Mouse (Mus musculus): ENCODE measurements around the gene Gabrb2. TPM values are rescaled to one million over a fixed set of nuclear protein-coding genes. Genes with fewer than 3 reads are reported as not detected.
A peak's percentile ranks its signal among the peaks of the same experiment; 100 is the strongest.

Gene Gabrb2
- polyA plus RNA-seq (2012; rRNA removed) = 35.8 and 39.5 TPM in 2 replicates

DNA sequence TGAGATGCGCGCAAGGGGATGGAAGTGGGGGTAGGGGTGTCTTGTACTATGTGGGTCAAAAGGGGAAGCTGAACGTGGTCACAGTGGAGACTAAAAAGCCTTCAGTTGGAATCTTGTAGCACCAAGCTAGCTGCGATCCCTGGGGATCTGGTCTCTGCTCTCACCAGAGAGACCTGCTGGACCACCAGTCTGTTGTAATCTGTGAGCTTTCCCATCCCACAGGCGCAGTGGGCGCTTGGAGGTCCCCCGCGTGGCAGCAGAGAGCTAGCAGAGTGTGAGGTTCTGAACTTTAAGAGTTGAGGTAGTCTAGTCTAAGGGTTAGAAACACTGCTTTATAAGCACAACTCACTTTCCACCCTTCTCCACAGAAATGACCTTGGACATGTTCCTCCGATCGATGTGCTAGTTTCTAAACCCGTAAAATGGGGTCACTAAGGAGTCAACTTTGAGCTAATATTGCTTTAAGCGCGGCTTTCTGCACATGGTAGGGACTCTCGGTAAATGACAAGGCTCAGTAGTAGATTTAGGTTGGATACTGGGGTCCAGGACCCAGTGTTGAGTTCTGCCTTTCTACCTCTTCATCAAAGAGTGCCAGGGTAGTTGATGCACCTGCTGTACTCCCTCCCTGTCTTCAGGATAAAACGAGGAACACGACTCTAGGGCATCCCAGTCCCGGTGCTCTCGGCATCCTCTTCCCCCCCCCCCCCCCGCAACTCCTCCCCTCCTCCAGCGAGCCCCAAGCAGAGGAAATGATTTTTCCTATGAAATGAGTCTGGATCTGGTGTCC, at the start of gene Gabrb2:
Gene Gabrb2, plus strand, starts transcription at position 762 of the 787 bp plus-strand sequence.
- no peak for DNase-seq (ENCODE audit: extremely low spot score in 1 of 2, low spot score in 1 of 2)

- no peak for DNase-seq (ENCODE audit: extremely low spot score in 1 of 2, low spot score in 1 of 2)
Measured at GRCm38 (mm10) chr11:42378983-42379382, 40.6 kb upstream of the Gabrb2 start.

DNA sequence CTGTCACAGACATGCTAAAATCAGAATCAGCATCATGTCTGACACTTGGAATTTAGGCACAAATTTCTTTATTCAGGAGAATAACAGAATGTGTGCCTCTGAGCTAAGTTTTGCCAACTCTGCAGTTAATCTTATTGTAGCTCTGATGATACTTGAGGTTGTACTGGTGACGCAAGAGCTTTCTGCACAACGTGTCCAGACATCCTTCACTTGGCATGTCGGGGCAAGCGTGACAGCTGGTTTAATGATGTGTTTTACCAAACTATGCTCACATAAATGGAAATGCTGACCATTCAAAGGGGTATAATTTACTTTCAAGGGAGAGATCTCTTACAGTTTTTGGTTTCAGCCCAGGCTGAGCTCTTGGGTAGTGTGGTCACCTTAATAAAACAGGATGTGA, 33.1 kb upstream of the Gabrb2 start:
- DNase-seq (ENCODE audit: extremely low spot score in 1 of 2, low spot score in 1 of 2) = no peak

DNA sequence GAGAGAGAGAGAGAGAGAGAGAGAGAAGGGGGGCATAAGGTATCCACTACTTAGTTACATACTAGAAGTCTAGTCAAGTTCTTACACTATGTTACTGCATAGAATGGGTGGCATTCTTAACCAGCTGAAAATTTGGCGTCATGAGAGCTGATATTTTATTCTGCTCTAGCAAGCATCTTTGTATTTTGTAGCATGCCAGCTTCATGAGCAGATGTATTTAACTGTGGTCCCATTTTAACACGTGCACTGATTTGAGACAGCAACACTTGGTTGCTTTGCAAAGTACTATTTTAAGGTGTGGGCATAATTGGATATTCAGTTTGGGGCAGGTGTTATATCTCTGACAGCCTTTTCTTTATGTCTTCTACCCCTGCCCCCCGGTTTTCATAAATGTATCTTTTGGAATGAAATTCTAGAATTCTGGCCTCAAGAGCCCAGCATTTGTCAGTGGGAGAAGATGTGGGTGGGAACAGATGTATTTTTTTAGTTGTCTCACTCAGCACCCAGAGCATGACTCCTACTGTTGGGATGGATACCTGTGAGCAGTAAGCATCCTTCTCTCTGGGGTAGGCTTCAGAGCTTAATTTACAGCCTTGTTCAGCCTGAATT, 28.8 kb upstream of the Gabrb2 start:
- peak; percentile 66 to 76 for DNase-seq (ENCODE audit: extremely low spot score in 1 of 2, low spot score in 1 of 2)

GRCm38 (mm10) chr11:42393451-42393850, 26.1 kb upstream of the Gabrb2 start:
- DNase-seq (ENCODE audit: extremely low spot score in 1 of 2, low spot score in 1 of 2) = no peak

GRCm38 (mm10) chr11:42419791-42420633, 455 bp downstream of the Gabrb2 start:
- peak; percentile 44 to 66 for DNase-seq (ENCODE audit: extremely low spot score in 1 of 2, low spot score in 1 of 2)

- DNase-seq (ENCODE audit: extremely low spot score in 1 of 2, low spot score in 1 of 2) = peak in 1 of 2 experiments; percentile 78
Measured at GRCm38 (mm10) chr11:42420634-42421470, 1.3 kb downstream of the Gabrb2 start.

- peak; percentile 36 to 74 for DNase-seq (ENCODE audit: extremely low spot score in 1 of 2, low spot score in 1 of 2)
Measured at GRCm38 (mm10) chr11:42423231-42423630, 3.7 kb downstream of the Gabrb2 start.

DNA sequence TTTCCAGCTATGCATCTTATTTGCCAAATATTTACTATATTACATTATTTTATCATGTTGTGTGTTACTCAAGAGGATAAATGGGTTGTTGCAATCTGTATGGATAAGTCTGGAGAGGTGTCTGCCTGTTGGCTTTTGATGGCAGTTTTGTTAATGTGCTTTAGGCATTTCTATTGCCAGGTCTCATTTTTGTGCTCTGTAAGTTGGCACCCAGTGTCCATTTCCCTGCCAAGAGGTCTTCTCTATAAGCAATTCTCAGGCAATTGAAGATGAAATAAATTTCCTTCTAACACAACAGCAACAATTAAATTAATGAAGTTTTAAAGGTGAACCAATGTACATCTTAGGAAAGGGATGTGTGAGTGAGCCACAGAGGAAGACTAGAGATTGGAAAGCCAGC, 11.9 kb downstream of the Gabrb2 start:
- DNase-seq (ENCODE audit: extremely low spot score in 1 of 2, low spot score in 1 of 2) = no peak

- DNase-seq (ENCODE audit: extremely low spot score in 1 of 2, low spot score in 1 of 2) = peak in 1 of 2 experiments; percentile 44
Measured at GRCm38 (mm10) chr11:42438978-42439377, 19.4 kb downstream of the Gabrb2 start.

DNA sequence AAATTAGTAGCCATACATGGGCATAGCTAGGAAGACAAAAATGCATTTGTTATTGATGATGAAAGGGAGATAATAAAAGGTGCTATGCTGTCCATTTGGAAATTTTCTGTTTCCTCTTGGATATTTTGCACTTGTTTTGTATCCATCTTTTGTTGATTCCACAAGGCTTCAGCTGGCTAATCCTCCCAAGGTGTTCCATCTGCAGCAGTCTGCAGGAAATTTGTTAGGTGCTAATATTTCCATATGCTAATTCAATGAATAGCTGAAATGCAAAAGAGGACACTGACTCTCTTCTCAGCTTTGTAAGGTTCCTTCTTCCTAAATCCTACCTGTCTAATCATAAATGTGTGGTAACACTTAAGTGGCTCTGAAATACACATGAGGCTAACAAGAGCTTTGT, 24.1 kb downstream of the Gabrb2 start:
- no peak for DNase-seq (ENCODE audit: extremely low spot score in 1 of 2, low spot score in 1 of 2)

DNA sequence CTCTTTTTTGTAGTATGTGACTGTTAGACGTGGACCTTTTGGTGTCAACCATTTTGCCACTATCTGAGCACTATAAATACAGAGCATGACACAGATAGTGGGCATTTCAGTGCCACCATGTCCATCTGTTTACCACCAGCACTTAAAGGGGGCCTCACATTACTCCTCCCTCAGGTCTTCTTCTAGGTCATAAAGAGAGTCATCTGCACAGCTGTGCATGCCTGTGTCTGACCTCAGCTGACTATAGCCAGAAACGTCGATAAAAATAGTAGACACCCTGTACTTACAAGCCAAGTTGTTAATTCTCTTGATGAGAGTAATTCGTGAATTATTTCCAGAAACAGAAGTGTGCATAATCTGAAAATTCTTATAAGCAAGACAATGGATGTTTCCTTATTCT, 29.4 kb downstream of the Gabrb2 start:
- no peak for DNase-seq (ENCODE audit: extremely low spot score in 1 of 2, low spot score in 1 of 2)

- DNase-seq (ENCODE audit: extremely low spot score in 1 of 2, low spot score in 1 of 2) = peak in 1 of 2 experiments; percentile 22
Measured at GRCm38 (mm10) chr11:42464136-42464535, 44.6 kb downstream of the Gabrb2 start.

DNA sequence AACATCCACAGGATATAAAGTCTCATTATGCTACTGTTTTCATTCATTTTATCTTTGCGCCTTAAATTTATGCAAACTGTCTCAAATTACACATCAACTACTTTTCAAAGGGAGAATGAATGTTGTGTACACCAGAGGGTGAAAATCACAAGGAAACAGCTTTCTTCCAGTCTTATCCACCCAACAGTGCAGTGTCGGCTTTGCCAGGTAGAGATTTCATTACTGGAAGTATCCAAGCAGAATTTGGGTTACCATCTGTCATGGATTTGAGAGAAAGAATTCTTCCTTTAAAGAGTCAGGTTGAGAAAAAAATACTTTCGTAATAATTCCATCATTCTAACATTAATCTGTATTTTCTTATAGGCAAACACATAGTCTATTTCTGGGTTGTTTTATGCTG, 48.8 kb downstream of the Gabrb2 start:
- DNase-seq (ENCODE audit: extremely low spot score in 1 of 2, low spot score in 1 of 2) = peak in 1 of 2 experiments; percentile 46

GRCm38 (mm10) chr11:42474523-42474922, 55.0 kb downstream of the Gabrb2 start:
- DNase-seq (ENCODE audit: extremely low spot score in 1 of 2, low spot score in 1 of 2) = no peak

DNA sequence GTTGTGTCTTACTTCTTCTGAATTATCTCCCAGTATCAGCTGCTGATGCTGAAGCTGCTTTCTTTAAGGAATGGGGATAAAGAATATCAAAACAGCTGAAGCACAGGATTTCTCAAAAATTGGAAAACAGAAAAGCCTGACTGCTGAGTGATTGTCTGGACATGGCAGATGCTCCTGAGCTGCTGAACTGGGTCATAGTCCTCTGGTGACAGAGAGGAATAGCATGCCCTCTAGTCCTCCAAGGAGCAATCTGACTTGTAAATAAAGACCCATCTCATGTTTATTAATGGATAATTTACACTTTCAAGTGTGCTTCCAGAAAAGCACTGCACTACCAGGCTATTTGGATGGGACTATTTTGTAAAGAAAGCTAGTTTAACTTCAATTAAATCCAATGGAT, 68.1 kb downstream of the Gabrb2 start:
- DNase-seq (ENCODE audit: extremely low spot score in 1 of 2, low spot score in 1 of 2) = no peak

DNA sequence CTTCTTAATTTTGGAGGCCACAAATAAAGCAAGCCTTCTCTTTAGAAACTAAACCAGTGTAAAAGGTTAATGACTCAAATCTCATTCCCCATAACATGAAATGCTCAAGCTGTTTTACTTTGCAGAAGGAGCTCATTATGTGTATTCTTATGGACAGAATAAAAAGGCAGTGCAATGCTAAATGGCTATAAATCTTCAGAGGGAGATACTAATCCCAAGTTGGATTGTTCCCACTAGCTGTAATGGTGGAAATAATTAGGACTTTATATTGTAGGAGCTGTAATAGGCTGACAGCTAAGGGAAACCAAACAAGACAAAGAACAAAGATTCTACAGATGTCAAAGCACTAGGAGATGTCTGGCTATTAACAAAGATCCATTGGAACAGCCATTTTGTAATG, 81.6 kb downstream of the Gabrb2 start:
- no peak for DNase-seq (ENCODE audit: extremely low spot score in 1 of 2, low spot score in 1 of 2)

DNA sequence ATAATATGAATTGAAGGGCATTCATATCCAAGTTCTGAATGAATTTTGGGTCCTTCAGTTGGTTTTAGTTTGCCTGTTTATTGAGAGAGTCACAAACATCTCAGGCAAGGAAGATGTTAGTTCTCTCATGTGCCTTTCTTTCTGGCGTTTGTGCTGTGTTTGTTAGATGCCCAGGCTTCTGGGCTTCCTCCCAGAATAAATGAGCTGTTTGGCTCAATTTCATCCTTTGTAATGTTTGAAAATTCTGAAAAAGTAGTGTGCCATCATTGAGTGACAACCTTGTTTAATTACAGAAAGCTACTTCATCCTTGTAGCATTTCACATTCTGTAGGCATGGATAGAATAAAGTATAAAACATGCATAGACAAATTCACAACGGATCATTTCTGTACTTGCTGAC, 85.9 kb downstream of the Gabrb2 start:
- no peak for DNase-seq (ENCODE audit: extremely low spot score in 1 of 2, low spot score in 1 of 2)

GRCm38 (mm10) chr11:42505911-42506310, 86.4 kb downstream of the Gabrb2 start:
- no peak for DNase-seq (ENCODE audit: extremely low spot score in 1 of 2, low spot score in 1 of 2)

GRCm38 (mm10) chr11:42521960-42522359, 102.4 kb downstream of the Gabrb2 start:
- DNase-seq (ENCODE audit: extremely low spot score in 1 of 2, low spot score in 1 of 2) = peak in 1 of 2 experiments; percentile 47

Data from frontal cortex, adult 2 months (tissue).